Mouse (Mus musculus) forebrain, embryonic 13.5 days (tissue): ENCODE measurements at regions not wholly inside any gene's neighbourhood (a gene's known extent, or its start where the extent isn't known, plus 50 kb on each side); places are given as distances from the start of the nearest gene placed in this dataset.

Source experiments
- ATAC-seq: fragments of 200-750 bp; cut with Nextera tagmentation; 2 replicates; pipeline ENCODE4 v1.8.0; 2017
- H3K27ac ChIP-seq: fragments of 300-500 bp; sonication (generic); 2 replicates; pipeline ENCODE4 v1.5.1; 2015; ENCODE audit warnings: inconsistent platforms, mild to moderate bottlenecking, moderate library complexity
- H3K27me3 ChIP-seq: fragments of 300-500 bp; sonication (generic); 2 replicates; pipeline ENCODE4 v1.6.1; 2015; ENCODE audit warnings: mild to moderate bottlenecking, inconsistent platforms
- H3K36me3 ChIP-seq: fragments of 300-500 bp; sonication (generic); 2 replicates; pipeline ENCODE4 v1.6.1; 2015; ENCODE audit warnings: mild to moderate bottlenecking, inconsistent platforms; ENCODE audit not compliant: poor library complexity, severe bottlenecking
- H3K4me1 ChIP-seq: fragments of 300-500 bp; sonication (generic); 2 replicates; pipeline ENCODE4 v1.6.1; 2015; ENCODE audit warnings: inconsistent platforms
- H3K4me2 ChIP-seq: fragments of 300-500 bp; sonication (generic); 2 replicates; pipeline ENCODE4 v1.6.1; 2015; ENCODE audit warnings: inconsistent platforms, mild to moderate bottlenecking, moderate library complexity
- H3K4me3 ChIP-seq: fragments of 300-500 bp; sonication (generic); 2 replicates; pipeline ENCODE4 v1.5.1; 2015; ENCODE audit warnings: mild to moderate bottlenecking, inconsistent platforms
- H3K9ac ChIP-seq: fragments of 300-500 bp; sonication (generic); 2 replicates; pipeline ENCODE4 v1.6.1; 2015; ENCODE audit warnings: mild to moderate bottlenecking, inconsistent platforms
- H3K9me3 ChIP-seq: fragments of 300-500 bp; sonication (generic); replicated peaks from 2 replicates; pipeline ENCODE4 v1.6.1; 2016; ENCODE audit warnings: inconsistent platforms
- WGBS: fragments of 180-500 bp; shearing (Covaris S2); methylation state at CpG from one replicate; pipeline ENCODE4 v1.1.7; 2015; 5-methylcytosine and 5-hydroxymethylcytosine counted together

DNA sequence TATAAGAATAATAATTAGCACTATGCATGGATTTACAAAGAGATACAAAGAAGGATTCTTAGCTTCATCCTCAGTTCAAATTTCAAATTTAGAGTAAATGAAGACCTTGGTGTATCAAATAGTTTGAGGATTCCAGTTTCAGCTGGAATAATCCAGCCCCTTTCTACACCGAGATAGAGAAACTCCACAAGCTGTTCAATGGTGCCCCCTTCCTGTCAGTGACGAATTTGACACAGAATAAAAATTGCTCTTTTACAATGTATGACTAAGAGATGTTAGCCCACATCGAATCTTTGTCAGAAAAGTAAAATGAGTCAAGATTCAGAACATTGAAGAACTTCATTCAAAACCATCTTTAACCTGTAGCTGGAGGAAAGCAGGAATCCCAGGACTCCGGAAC is 145.9 kb upstream of the Nt5c1b start:
- Histone ChIP-seq H3K9ac (no peak overlapping the region), H3K36me3 (no peaks in the 10 kb centered on the region), H3K27me3 (no peaks in the 10 kb centered on the region), H3K9me3 (no peaks in the 10 kb centered on the region), H3K4me2 (no peak overlapping the region), H3K27ac (no peak overlapping the region), H3K4me1 (no peaks in the 10 kb centered on the region), H3K4me3 (no peak overlapping the region)
- 39% methylated on average over 4 of the region's 4 CpGs for WGBS
- ATAC-seq, result peak; percentile 67; the same call in 1 of the 2 replicates

DNA sequence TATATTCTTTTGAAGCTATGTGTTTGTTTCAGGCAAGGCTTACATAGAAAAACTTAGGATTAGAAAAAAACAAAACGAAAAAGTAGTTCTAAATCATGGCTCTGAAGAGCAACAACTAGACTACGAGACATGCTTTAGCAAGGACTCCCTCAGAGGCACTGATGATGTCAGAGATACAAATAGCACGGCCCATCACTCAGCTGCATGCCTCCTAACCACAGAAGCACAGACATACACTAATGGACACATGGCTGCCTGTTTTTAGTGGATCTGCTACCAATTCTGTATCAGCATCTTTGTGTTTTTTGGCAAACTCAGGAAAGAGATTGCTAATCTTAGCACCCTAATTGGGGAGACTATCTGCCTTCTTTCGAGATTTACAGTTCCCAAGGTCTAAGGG is 138.6 kb upstream of the Nt5c1b start:
- Histone ChIP-seq H3K27ac (no peak overlapping the region), H3K27me3 (no peaks in the 10 kb centered on the region), H3K4me3 (no peak overlapping the region), H3K4me1 (no peaks in the 10 kb centered on the region), H3K4me2 (no peak overlapping the region), H3K9ac (no peak overlapping the region), H3K9me3 (no peaks in the 10 kb centered on the region), H3K36me3 (no peaks in the 10 kb centered on the region)
- WGBS, result 76% methylated on average over 4 of the region's 4 CpGs
- ATAC-seq, result no peak

DNA sequence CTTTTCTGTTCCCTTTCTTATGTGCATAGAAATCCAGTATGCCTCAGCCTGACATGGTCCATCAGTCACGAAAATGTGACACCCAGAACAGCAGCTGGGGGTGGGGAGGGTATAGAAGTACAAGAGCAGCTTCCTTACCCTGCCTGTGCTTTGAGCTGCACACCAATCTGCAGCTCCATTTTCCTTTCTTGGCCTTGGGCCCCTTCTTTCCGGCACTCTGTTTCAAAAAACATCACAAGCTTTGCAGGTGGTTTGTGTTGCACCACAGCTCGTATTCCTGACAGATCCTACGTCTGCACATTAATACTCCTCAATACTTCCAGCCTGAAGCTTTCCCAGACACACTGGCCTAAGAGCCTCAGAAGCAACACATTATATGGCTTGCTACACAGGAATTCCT is 138.1 kb upstream of the Nt5c1b start:
- no peaks in the 10 kb centered on the region for H3K4me1 ChIP-seq
- H3K27me3 ChIP-seq, result no peaks in the 10 kb centered on the region
- 68% methylated on average over 4 of the region's 4 CpGs for WGBS
- H3K9ac ChIP-seq, result no peak overlapping the region
- no peak overlapping the region for H3K27ac ChIP-seq
- H3K4me2 ChIP-seq, result no peak overlapping the region
- no peaks in the 10 kb centered on the region for H3K36me3 ChIP-seq
- H3K9me3 ChIP-seq, result no peaks in the 10 kb centered on the region
- ATAC-seq, result no peak
- no peak overlapping the region for H3K4me3 ChIP-seq

DNA sequence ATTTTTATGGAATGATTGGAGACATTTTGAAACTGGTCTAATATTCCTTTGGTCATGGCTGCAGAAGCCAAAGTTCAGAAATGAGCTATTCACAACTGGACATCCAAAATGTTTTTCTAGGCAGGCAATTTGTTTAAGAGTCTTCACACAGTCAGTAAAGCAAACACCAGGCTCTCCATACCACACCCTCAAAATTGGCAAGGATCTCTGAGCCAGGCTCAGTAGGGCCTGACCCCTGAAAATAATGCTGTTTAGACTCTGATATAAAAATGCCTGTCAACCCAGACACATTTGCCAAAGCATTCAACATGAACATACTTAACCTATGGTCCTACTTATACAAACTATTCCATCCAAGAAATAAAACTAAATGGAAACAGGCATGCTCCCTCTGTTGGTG is 121.7 kb upstream of the Nt5c1b start:
- Histone ChIP-seq H3K9ac (no peak overlapping the region), H3K4me3 (no peak overlapping the region), H3K9me3 (no peaks in the 10 kb centered on the region), H3K4me1 (no peaks in the 10 kb centered on the region), H3K36me3 (no peaks in the 10 kb centered on the region), H3K27ac (no peak overlapping the region), H3K27me3 (no peaks in the 10 kb centered on the region), H3K4me2 (no peak overlapping the region)
- no peak for ATAC-seq

DNA sequence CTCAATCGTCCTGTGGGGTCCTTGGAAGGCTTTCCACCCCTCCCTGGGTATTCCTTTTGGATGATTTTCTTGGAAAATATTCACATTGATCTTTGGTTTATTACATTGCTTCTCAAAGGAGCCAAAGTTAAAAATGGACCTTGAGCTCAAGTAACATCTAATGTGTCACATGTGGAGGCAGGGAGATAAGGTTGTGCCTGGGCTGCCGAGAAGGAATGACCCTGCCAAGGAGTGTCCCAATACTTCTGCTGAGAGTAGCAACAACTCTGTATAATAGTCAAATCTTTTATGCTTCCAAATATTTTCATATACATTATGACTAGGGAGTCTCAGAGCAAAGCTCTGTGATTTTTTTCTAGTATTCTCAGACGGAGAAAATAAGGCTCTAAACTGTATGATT is 113.4 kb upstream of the Nt5c1b start:
- no peak overlapping the region for H3K4me3 ChIP-seq
- no peaks in the 10 kb centered on the region for H3K9me3 ChIP-seq
- H3K4me2 ChIP-seq, result no peak overlapping the region
- H3K9ac ChIP-seq, result no peak overlapping the region
- no peak overlapping the region for H3K27ac ChIP-seq
- H3K36me3 ChIP-seq, result no peaks in the 10 kb centered on the region
- 69% methylated on average over 3 of the region's 3 CpGs for WGBS
- no peaks in the 10 kb centered on the region for H3K27me3 ChIP-seq
- no peaks in the 10 kb centered on the region for H3K4me1 ChIP-seq
- ATAC-seq, result no peak

DNA sequence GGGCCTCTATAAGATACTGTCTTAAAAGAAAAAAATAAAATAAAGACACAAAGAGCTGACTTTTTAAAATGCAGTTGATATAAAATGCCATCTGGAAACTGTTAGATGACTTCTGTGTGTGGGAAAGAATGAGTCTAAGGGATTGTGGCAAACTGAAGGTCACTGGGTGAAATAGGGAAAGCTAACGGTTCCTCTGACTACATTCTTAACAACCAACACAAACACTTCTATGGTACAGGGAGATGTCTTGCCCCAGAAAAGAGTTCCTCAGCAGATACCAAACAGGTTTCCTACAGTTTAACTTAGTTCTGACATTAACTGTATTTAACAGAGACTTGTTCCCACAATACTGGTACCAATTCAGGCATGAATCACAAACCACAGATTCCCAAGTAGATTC is 103.6 kb upstream of the Nt5c1b start:
- Histone ChIP-seq H3K9me3 (no peaks in the 10 kb centered on the region), H3K9ac (no peak overlapping the region), H3K4me1 (no peaks in the 10 kb centered on the region), H3K27ac (no peak overlapping the region), H3K36me3 (no peaks in the 10 kb centered on the region), H3K27me3 (no peaks in the 10 kb centered on the region), H3K4me2 (no peak overlapping the region), H3K4me3 (no peak overlapping the region)
- WGBS, result 81% methylated on average over 1 of the region's 1 CpGs
- no peak for ATAC-seq

DNA sequence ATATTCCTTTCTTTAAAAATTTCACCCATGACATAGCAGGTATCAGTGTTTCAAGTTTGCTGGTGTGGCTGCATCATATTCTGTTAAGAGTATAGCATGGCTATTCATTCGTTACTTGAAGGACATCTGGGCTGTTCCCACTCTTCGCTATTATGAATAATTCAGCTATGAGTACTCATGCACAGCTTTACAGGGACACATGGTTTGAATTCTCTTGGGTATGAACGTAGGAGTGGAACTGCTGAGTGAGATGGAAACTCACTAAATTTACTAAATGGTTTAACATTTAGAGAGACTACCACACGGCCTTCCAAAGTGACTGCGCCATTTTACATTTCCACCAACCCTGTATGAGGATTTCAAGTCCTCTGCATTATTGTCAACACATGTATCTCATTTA is 97.7 kb upstream of the Nt5c1b start:
- ATAC-seq, result no peak
- no peaks in the 10 kb centered on the region for H3K36me3 ChIP-seq
- 92% methylated on average over 5 of the region's 5 CpGs for WGBS

DNA sequence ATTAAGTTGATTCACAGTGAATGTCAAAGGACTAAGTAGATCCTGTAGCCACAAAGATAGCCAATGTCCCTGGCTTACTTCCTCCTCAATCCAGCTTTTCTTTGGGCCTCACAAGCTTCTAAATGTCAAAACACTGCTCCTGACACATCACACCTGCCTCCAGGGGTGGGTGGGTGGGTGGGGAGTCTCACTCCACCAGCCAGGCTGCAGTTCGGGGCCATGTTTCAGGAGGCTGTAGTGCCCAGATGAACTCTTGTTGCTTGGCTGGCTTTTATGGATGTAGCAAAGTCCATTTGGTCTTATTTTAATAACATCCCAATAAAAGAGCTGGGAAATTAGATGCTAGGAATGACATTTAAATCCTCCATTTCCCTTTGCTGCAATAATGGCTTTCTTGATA is 94.5 kb upstream of the Nt5c1b start:
- no peak for ATAC-seq
- H3K4me2 ChIP-seq, result no peak overlapping the region
- no peaks in the 10 kb centered on the region for H3K36me3 ChIP-seq
- H3K9ac ChIP-seq, result no peak overlapping the region
- H3K27me3 ChIP-seq, result no peaks in the 10 kb centered on the region
- H3K4me3 ChIP-seq, result no peak overlapping the region
- H3K9me3 ChIP-seq, result no peaks in the 10 kb centered on the region
- no peak overlapping the region for H3K27ac ChIP-seq
- 85% methylated on average over 1 of the region's 1 CpGs for WGBS
- H3K4me1 ChIP-seq, result no peaks in the 10 kb centered on the region

More for the DNA sequence above, 97.7 kb upstream of the Nt5c1b start:
- Histone ChIP-seq H3K9me3 (no peaks in the 10 kb centered on the region), H3K9ac (no peak overlapping the region), H3K27ac (no peak overlapping the region), H3K27me3 (no peaks in the 10 kb centered on the region), H3K4me1 (no peaks in the 10 kb centered on the region), H3K4me3 (no peak overlapping the region), H3K4me2 (no peak overlapping the region)

DNA sequence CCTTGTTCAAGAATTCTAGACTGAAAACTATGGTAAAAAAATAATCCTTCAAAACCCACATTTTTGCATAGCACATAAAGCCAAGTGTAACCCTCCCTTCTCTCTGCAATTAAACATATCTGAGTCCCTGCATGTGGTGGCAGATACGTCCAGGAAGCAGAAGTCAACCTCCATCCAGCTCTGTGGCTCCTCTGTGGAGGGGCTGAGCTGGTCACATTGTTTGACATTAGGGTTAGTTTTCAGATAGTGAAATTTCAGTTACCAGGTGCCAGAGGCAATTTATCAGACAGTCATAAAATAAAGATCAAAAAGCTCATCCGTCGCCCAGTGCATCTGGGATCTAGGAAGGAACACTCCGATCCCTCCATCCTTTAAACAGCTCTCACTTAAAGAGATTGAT is 77.1 kb upstream of the Nt5c1b start:
- no peak for ATAC-seq
- H3K9ac ChIP-seq, result no peak overlapping the region
- no peak overlapping the region for H3K27ac ChIP-seq

DNA sequence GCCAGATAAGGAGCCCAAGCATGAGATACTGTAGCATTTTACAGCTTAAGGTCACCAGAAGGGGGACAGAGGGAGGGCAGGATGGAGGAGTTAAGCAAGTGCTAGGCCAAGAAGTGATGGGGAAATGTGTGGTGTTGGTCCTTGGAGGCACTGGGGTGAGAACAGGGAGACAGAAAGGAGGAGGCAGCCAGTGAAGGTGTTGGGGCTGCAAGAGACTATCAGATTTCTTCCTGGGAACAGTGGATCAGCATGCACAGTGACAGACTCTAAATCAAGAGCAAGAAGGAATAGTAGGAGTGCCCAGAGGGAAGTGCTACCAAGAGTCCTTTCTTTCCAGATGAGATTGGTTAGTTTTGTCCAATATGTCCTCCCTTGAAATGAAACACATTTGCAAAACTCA is 63.8 kb upstream of the Nt5c1b start:
- Histone ChIP-seq H3K4me1 (no peaks in the 10 kb centered on the region), H3K36me3 (no peaks in the 10 kb centered on the region), H3K4me3 (no peak overlapping the region), H3K27me3 (no peaks in the 10 kb centered on the region), H3K27ac (no peak overlapping the region), H3K4me2 (no peak overlapping the region), H3K9ac (no peak overlapping the region), H3K9me3 (no peaks in the 10 kb centered on the region)
- no peak for ATAC-seq

More for the DNA sequence above, 77.1 kb upstream of the Nt5c1b start:
- Histone ChIP-seq H3K4me2 (no peak overlapping the region), H3K27me3 (no peaks in the 10 kb centered on the region), H3K9me3 (no peaks in the 10 kb centered on the region), H3K4me1 (no peaks in the 10 kb centered on the region), H3K4me3 (no peak overlapping the region), H3K36me3 (no peaks in the 10 kb centered on the region)
- 92% methylated on average over 4 of the region's 4 CpGs for WGBS
